Mouse (Mus musculus) megakaryocyte, embryonic 14.5 days (primary cell): ENCODE results near the gene Gm973.

Experiments used
- FLI1 ChIP-seq: IDR thresholded peaks from 2 replicates; pipeline ENCODE4 v1.6.1; 2012; ENCODE audit warnings: low read length, inconsistent platforms, mixed read lengths
- GATA1 ChIP-seq: IDR thresholded peaks from 3 replicates; pipeline ENCODE4 v1.6.1; 2012; ENCODE audit warnings: mixed read lengths, low read length, inconsistent platforms, borderline replicate concordance

DNA sequence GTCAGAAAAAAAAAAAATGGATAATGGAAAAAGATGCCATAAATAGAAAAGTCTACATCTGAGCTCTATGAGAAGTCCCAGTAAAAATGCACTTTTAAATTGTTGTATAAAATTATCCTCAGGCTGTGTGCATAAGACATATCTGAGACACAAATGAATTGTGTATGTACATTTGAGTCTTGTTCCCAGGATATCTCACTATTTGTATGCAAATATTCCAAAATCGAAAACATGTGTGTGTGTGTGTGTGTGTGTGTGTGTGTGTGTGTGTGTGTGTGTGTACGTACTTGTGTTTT lies 87.3 kb downstream of the Gm973 start:
- TF ChIP-seq GATA1 (no peak), FLI1 (no peak)
